ENCODE assay signal across 9 mouse cellular contexts in genomic region chr2:31067696-31068245, GRCm38 (mm10).
DNase-seq lines count a peak whose midpoint lies in the region; ATAC-seq and TF ChIP-seq lines count a peak whose summit lies in the region.
"Had no signal": no experiment of that assay in that cellular context is flagged by ENCODE, and none has a peak within 500 bp of the region (broad histone marks: within the 10 kb centered on the region; RNA-seq: fewer than 3 reads in every experiment).

No protein-coding gene starts in this region.

- no peak overlapping the region for H3K4me2 ChIP-seq in intestine, embryonic 14.5 days (ENCODE audit: low read length)
- no peak overlapping the region for H3K4me2 ChIP-seq in intestine, embryonic 15.5 days (replicated peaks)
- H3K4me2 ChIP-seq in embryonic facial prominence, embryonic 14.5 days (ENCODE audit: low read depth, low read length), result no peak overlapping the region
- H3K4me2 ChIP-seq in limb, embryonic 12.5 days, result no peak overlapping the region

- no peak for DNase-seq in intestine, embryonic 14.5 days (ENCODE audit: low spot score)
- DNase-seq in embryonic facial prominence, embryonic 14.5 days (ENCODE audit: low spot score), result no peak
- DNase-seq in spleen, adult 12 weeks (ENCODE audit: low spot score), result no peak
- no peak for DNase-seq in adrenal gland, postnatal 4 days (ENCODE audit: low spot score in 2 of 2)
- no peak for DNase-seq in adrenal gland, adult 8-10 months
- DNase-seq: lung, adult 2 months had no signal

- no peak overlapping the region for H3K4me3 ChIP-seq in intestine, embryonic 14.5 days (ENCODE audit: low read depth, low read length)
- H3K4me3 ChIP-seq in intestine, embryonic 15.5 days (replicated peaks), result no peak overlapping the region
- peak overlapping the region; percentile 64 for H3K4me3 ChIP-seq in E14TG2a.4 (replicated peaks; ENCODE audit: low read length)
- H3K4me3 ChIP-seq in embryonic facial prominence, embryonic 14.5 days (ENCODE audit: low read depth, low read length), result no peak overlapping the region
- H3K4me3 ChIP-seq in limb, embryonic 12.5 days (replicated peaks), result no peak overlapping the region

- no peak overlapping the region for H3K9ac ChIP-seq in intestine, embryonic 14.5 days (ENCODE audit: low read length)
- H3K9ac ChIP-seq in intestine, embryonic 15.5 days, result no peak overlapping the region
- no peak overlapping the region for H3K9ac ChIP-seq in embryonic facial prominence, embryonic 14.5 days (ENCODE audit: low read depth, low read length)
- no peak overlapping the region for H3K9ac ChIP-seq in limb, embryonic 12.5 days (replicated peaks)

- TF ChIP-seq CTCF in E14TG2a.4 (conservative IDR thresholded peaks at IDR 0.05; ENCODE audit: low read length), result no peak

- peak overlapping the region; percentile 1; the same call in 1 of the 2 replicates for H3K27ac ChIP-seq in intestine, embryonic 14.5 days (ENCODE audit: low read depth)
- H3K27ac ChIP-seq in intestine, embryonic 15.5 days, result no peak overlapping the region
- peak overlapping the region; percentile 95 for H3K27ac ChIP-seq in embryonic facial prominence, embryonic 14.5 days (replicated peaks; ENCODE audit: low read depth, low read length)
- peak overlapping the region; percentile 94 for H3K27ac ChIP-seq in limb, embryonic 12.5 days

- peaks cover 8% of the 10 kb centered on the region; the same call in 1 of the 2 replicates for H3K4me1 ChIP-seq in intestine, embryonic 14.5 days (replicated peaks; ENCODE audit: control insufficient read depth, insufficient read depth, low read length)
- H3K4me1 ChIP-seq in intestine, embryonic 15.5 days (replicated peaks), result 0 out of 2 replicates have a peak, but pooled peaks cover 3% of the 10 kb centered on the region
- H3K4me1 ChIP-seq in E14TG2a.4 (replicated peaks; ENCODE audit: low read depth, low read length), result peaks cover 77% of the 10 kb centered on the region
- H3K4me1 ChIP-seq in embryonic facial prominence, embryonic 14.5 days (ENCODE audit: control insufficient read depth, insufficient read depth, low read length), result peaks cover 28% of the 10 kb centered on the region
- H3K4me1 ChIP-seq in limb, embryonic 12.5 days (replicated peaks), result peaks cover 23% of the 10 kb centered on the region

- no peaks in the 10 kb centered on the region for H3K27me3 ChIP-seq in intestine, embryonic 14.5 days (replicated peaks; ENCODE audit: control insufficient read depth, insufficient read depth, low read length)
- H3K27me3 ChIP-seq in intestine, embryonic 15.5 days (replicated peaks), result no peaks in the 10 kb centered on the region
- H3K27me3 ChIP-seq in E14TG2a.4 (ENCODE audit: insufficient read depth, low read length), result no peaks in the 10 kb centered on the region
- no peaks in the 10 kb centered on the region for H3K27me3 ChIP-seq in embryonic facial prominence, embryonic 14.5 days (replicated peaks; ENCODE audit: control insufficient read depth, insufficient read depth, low read length)
- H3K27me3 ChIP-seq in limb, embryonic 12.5 days, result no peaks in the 10 kb centered on the region

- WGBS in intestine, embryonic 14.5 days, result 74% methylated on average over 7 of the region's 7 CpGs
- WGBS in intestine, embryonic 15.5 days, result 62% methylated on average over 7 of the region's 7 CpGs
- WGBS in embryonic facial prominence, embryonic 14.5 days, result 45% methylated on average over 7 of the region's 7 CpGs
- 60% methylated on average over 6 of the region's 7 CpGs for WGBS in limb, embryonic 12.5 days

- ATAC-seq in intestine, embryonic 14.5 days (replicated peaks; ENCODE audit: low FRiP score, low TSS enrichment, low read depth), result no peak
- no peak for ATAC-seq in intestine, embryonic 15.5 days
- 0 out of 2 replicates have a peak, but pooled peaks have one; percentile 11 for ATAC-seq in embryonic facial prominence, embryonic 14.5 days (ENCODE audit: low read depth)
- ATAC-seq in limb, embryonic 12.5 days (ENCODE audit: insufficient number of reproducible peaks, insufficient read depth, low FRiP score, low TSS enrichment, low read depth), result 0 out of 2 replicates have a peak, but pooled peaks have one; percentile 34

- H3K9me3 ChIP-seq in intestine, embryonic 14.5 days (ENCODE audit: control insufficient read depth, low read length), result no peaks in the 10 kb centered on the region
- no peaks in the 10 kb centered on the region; the same call in 1 of the 2 replicates for H3K9me3 ChIP-seq in intestine, embryonic 15.5 days
- no peaks in the 10 kb centered on the region; the same call in 1 of the 2 replicates for H3K9me3 ChIP-seq in E14TG2a.4 (ENCODE audit: low read length)
- no peaks in the 10 kb centered on the region for H3K9me3 ChIP-seq in embryonic facial prominence, embryonic 14.5 days (ENCODE audit: control insufficient read depth, low read length)
- H3K9me3 ChIP-seq in limb, embryonic 12.5 days, result 0 out of 2 replicates have a peak, but pooled peaks cover 4% of the 10 kb centered on the region

- peaks cover 11% of the 10 kb centered on the region; the same call in 1 of the 2 replicates for H3K36me3 ChIP-seq in intestine, embryonic 14.5 days (ENCODE audit: control insufficient read depth, insufficient read depth, low read length)
- no peaks in the 10 kb centered on the region for H3K36me3 ChIP-seq in intestine, embryonic 15.5 days
- H3K36me3 ChIP-seq in E14TG2a.4 (ENCODE audit: insufficient read depth, low read length), result peaks cover 43% of the 10 kb centered on the region
- H3K36me3 ChIP-seq in embryonic facial prominence, embryonic 14.5 days (ENCODE audit: control insufficient read depth, insufficient read depth, low read length), result peaks cover 15% of the 10 kb centered on the region; the same call in 1 of the 2 replicates
- peaks cover 6% of the 10 kb centered on the region for H3K36me3 ChIP-seq in limb, embryonic 12.5 days

Comparison
In these comparisons a context has a peak if more than half of its experiments do, and no peak if none do; other contexts are left out.
1. ATAC-seq: peak in embryonic facial prominence, embryonic 14.5 days (single experiment) and limb, embryonic 12.5 days (single experiment); none in intestine, embryonic 14.5 days (single experiment) and intestine, embryonic 15.5 days (single experiment).